Mouse (Mus musculus) CD4-positive naive resting alpha-beta T cell, adult 57 days (primary cell): ENCODE data around the gene Hes2. TPM values are rescaled to one million over a fixed set of nuclear protein-coding genes. Genes with fewer than 3 reads are reported as not detected.

Experiments
- total RNA-seq: library from RNA; stranded (reverse); gene quantifications from one replicate; pipeline ENCODE4 v1.2.4, GENCODE M21; 2023

The Hes2 gene
- not detected for total RNA-seq

GRCm38 (mm10) chr4:152158585-152159284, at the start of gene Hes2:
TSS of gene Hes2 (plus strand) at chr4:152158867.

GRCm38 (mm10) chr4:152115921-152116612, 42.6 kb upstream of the Hes2 start, which contains the start of gene Tnfrsf25:
TSS of gene Tnfrsf25 (plus strand) at chr4:152115934.

DNA sequence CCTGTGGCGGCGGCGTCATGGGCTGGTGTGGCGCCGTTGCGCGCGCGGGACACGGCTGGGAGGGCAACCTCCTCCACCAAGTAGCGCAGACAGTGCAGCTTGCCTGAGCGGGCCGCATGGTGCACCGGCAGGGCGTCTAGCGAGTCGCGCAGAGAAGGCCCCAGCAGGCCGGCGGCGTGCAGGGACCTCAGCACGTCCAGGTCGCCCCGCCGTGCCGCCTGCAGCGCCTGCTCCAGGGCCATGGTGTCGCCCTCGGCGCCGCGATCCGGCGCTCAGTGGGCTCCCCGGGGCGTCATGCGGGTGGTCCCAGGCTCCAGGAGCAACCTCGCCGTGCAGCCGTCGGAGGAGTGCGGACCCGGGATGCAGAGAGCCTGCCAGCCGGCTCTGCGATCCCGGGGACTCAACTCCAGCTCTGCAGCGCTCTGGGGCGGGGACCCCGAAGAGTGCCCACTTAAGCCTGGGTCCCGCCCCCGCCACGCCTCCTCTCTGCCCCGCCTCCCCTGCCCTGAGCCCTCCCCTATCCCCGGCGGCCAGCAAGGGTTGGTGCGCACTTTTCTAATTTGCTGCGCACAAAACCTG, 6.6 kb upstream of the Hes2 start, which contains the start of gene Espn:
Espn (minus strand) TSS at position 406 of the 579 bp plus-strand sequence.

GRCm38 (mm10) chr4:152177537-152178343, 19.1 kb downstream of the Hes2 start, which contains the start of gene Acot7:
TSS of gene Acot7 (plus strand) at chr4:152178134.

Other genes starting within 250 kb of the Hes2 start
- gene Dnajc11, start 225.2 kb upstream of the Hes2 start, total RNA-seq = 60.5 TPM
- 50.4 TPM for gene Thap3, start 169.9 kb upstream of the Hes2 start, total RNA-seq
- 13.1 TPM for gene Phf13, start 162.6 kb upstream of the Hes2 start, total RNA-seq
- 29.4 TPM for gene Klhl21, start 150.1 kb upstream of the Hes2 start, total RNA-seq
- gene Zbtb48, start 131.2 kb upstream of the Hes2 start, total RNA-seq = 16.8 TPM
- 0.21 TPM for gene Tas1r1, start 120.3 kb upstream of the Hes2 start, total RNA-seq
- 42.5 TPM for gene Nol9, start 119.5 kb upstream of the Hes2 start, total RNA-seq
- gene Plekhg5, start 86.4 kb upstream of the Hes2 start, total RNA-seq = 2.4 TPM
- 45.9 TPM for gene Tnfrsf25, start 42.9 kb upstream of the Hes2 start, total RNA-seq
- 2.6 TPM for gene Espn, start 6.5 kb upstream of the Hes2 start, total RNA-seq
- gene Acot7, start 19.3 kb downstream of the Hes2 start, total RNA-seq = 8.2 TPM
- gene Gpr153, start 115.4 kb downstream of the Hes2 start, total RNA-seq = 0.21 TPM
- not detected for gene Hes3, start 132.8 kb downstream of the Hes2 start, total RNA-seq
- 20.5 TPM for gene Icmt, start 138.4 kb downstream of the Hes2 start, total RNA-seq
- not detected for gene Rnf207, start 160.1 kb downstream of the Hes2 start, total RNA-seq
- gene Rpl22, start 166.9 kb downstream of the Hes2 start, total RNA-seq = 1,074 TPM
- 0.09 TPM for gene Chd5, start 179.8 kb downstream of the Hes2 start, total RNA-seq